Mouse (Mus musculus) small intestine, adult 2 months (tissue): ENCODE measurements around the gene St7l.

Source experiments
- CTCF ChIP-seq: fragments of 200-500 bp; IDR thresholded peaks from 2 replicates; pipeline ENCODE4 v1.5.1; 2012; ENCODE audit warnings: low read depth, mild to moderate bottlenecking, control low read depth, inconsistent platforms, low read length, moderate library complexity, mixed read lengths; ENCODE audit not compliant: insufficient replicate concordance, insufficient read length; ENCODE audit errors: extremely low read depth
- POLR2A ChIP-seq: fragments of 200-500 bp; IDR thresholded peaks from 2 replicates; pipeline ENCODE4 v1.6.1; 2012; ENCODE audit warnings: low read depth, mild to moderate bottlenecking, control low read depth, inconsistent platforms, low read length, moderate library complexity

- TF ChIP-seq CTCF (no peak), POLR2A (no peak)
Measured at GRCm38 (mm10) chr3:104822413-104822812, 41.4 kb upstream of the St7l start.
